Mouse (Mus musculus): Measurements from ENCODE around the gene Erp29. TPM values are rescaled to one million over a fixed set of nuclear protein-coding genes. Genes with fewer than 3 reads are reported as not detected.

The Erp29 gene
- total and polyA plus RNA-seq, 2 experiments from 2014 or later, result 123 to 187 TPM

- Histone ChIP-seq H3K27me3 (ENCODE audit: insufficient read depth, low read length) (no peaks in the 10 kb centered on the region), H3K9me3 (ENCODE audit: low read length) (no peaks in the 10 kb centered on the region), H3K36me3 (ENCODE audit: insufficient read depth) (peaks cover 30% of the 10 kb centered on the region), H3K9ac (peak overlapping the region; percentile 89), H3K4me2 (ENCODE audit: low read depth) (peak overlapping the region; percentile 59), H3K27ac (ENCODE audit: low read depth, low read length) (peak overlapping the region; percentile 86; the same call in 1 of the 2 replicates), H3K4me1 (ENCODE audit: insufficient read depth) (no peaks in the 10 kb centered on the region), H3K4me3 (ENCODE audit: low read depth, low read length) (peak overlapping the region; percentile 86)
- peak; percentile 49 for DNase-seq
- 26% methylated on average over 10 of the region's 10 CpGs for WGBS
- TF ChIP-seq CTCF (IDR thresholded peaks at IDR 0.05; ENCODE audit: low read depth), result no peak
- no peak for ATAC-seq
These were observed 68.2 kb downstream of the Erp29 start for GRCm38 (mm10) chr5:121383857-121384756.

GRCm38 (mm10) chr5:121380692-121381091 lies 71.6 kb downstream of the Erp29 start:
- no peak overlapping the region for H3K4me3 ChIP-seq (ENCODE audit: low read depth, low read length)
- DNase-seq, result no peak
- H3K9me3 ChIP-seq (ENCODE audit: low read length), result no peaks in the 10 kb centered on the region
- no peaks in the 10 kb centered on the region for H3K4me1 ChIP-seq (ENCODE audit: insufficient read depth)
- no peak overlapping the region for H3K4me2 ChIP-seq (ENCODE audit: low read depth)
- 96% methylated on average over 2 of the region's 2 CpGs for WGBS
- no peak overlapping the region for H3K9ac ChIP-seq
- ATAC-seq, result no peak
- peak; percentile 66 for TF ChIP-seq CTCF (IDR thresholded peaks at IDR 0.05; ENCODE audit: low read depth)
- H3K27ac ChIP-seq (ENCODE audit: low read depth, low read length), result no peak overlapping the region
- no peaks in the 10 kb centered on the region for H3K27me3 ChIP-seq (ENCODE audit: insufficient read depth, low read length)
- H3K36me3 ChIP-seq (ENCODE audit: insufficient read depth), result peaks cover 57% of the 10 kb centered on the region

GRCm38 (mm10) chr5:121378678-121379256 lies 73.5 kb downstream of the Erp29 start:
- TF ChIP-seq CTCF (IDR thresholded peaks at IDR 0.05; ENCODE audit: low read depth), result no peak
- H3K9me3 ChIP-seq (ENCODE audit: low read length), result no peaks in the 10 kb centered on the region
- H3K36me3 ChIP-seq (ENCODE audit: insufficient read depth), result peaks cover 73% of the 10 kb centered on the region
- DNase-seq (no peak), ATAC-seq (no peak)
- 90% methylated on average over 13 of the region's 13 CpGs for WGBS
- H3K27ac ChIP-seq (ENCODE audit: low read depth, low read length), result no peak overlapping the region
- H3K4me3 ChIP-seq (ENCODE audit: low read depth, low read length), result no peak overlapping the region
- H3K4me2 ChIP-seq (ENCODE audit: low read depth), result no peak overlapping the region
- H3K27me3 ChIP-seq (ENCODE audit: insufficient read depth, low read length), result no peaks in the 10 kb centered on the region
- no peaks in the 10 kb centered on the region for H3K4me1 ChIP-seq (ENCODE audit: insufficient read depth)
- H3K9ac ChIP-seq, result no peak overlapping the region

Other genes starting within 250 kb of the Erp29 start
- 672 and 863 TPM in 2 replicates for gene Rpl6, start 248.0 kb downstream of the Erp29 start, total RNA-seq (2014; rRNA removed)
- gene Rpl6, start 248.0 kb downstream of the Erp29 start, polyA plus RNA-seq (2015; fragmentation: Nextera tagmentation; extraction: Ambion mirVana), result 359 and 435 TPM in 2 replicates
- 75.6 and 107 TPM in 2 replicates for gene Hectd4, start 232.3 kb downstream of the Erp29 start, total RNA-seq (2014; rRNA removed)
- gene Hectd4, start 232.3 kb downstream of the Erp29 start, polyA plus RNA-seq (2015; fragmentation: Nextera tagmentation; extraction: Ambion mirVana), result 8.3 and 14.0 TPM in 2 replicates
- 131 and 141 TPM in 2 replicates for gene Trafd1, start 66.9 kb downstream of the Erp29 start, total RNA-seq (2014; rRNA removed)
- 123 and 124 TPM in 2 replicates for gene Trafd1, start 66.9 kb downstream of the Erp29 start, polyA plus RNA-seq (2015; fragmentation: Nextera tagmentation; extraction: Ambion mirVana)
- gene Naa25, start 54.6 kb downstream of the Erp29 start, total RNA-seq (2014; rRNA removed), result 39.4 and 45.9 TPM in 2 replicates
- 33.7 and 44.1 TPM in 2 replicates for gene Naa25, start 54.6 kb downstream of the Erp29 start, polyA plus RNA-seq (2015; fragmentation: Nextera tagmentation; extraction: Ambion mirVana)
- 0.24 and 0.54 TPM in 2 replicates for gene Tmem116, start 613 bp downstream of the Erp29 start, total RNA-seq (2014; rRNA removed)
- gene Tmem116, start 613 bp downstream of the Erp29 start, polyA plus RNA-seq (2015; fragmentation: Nextera tagmentation; extraction: Ambion mirVana), result 2.2 and 2.7 TPM in 2 replicates
- not detected in 2 replicates for gene Adam1b, start 50.9 kb upstream of the Erp29 start, total RNA-seq (2014; rRNA removed)
- gene Adam1b, start 50.9 kb upstream of the Erp29 start, polyA plus RNA-seq (2015; fragmentation: Nextera tagmentation; extraction: Ambion mirVana), result not detected in 2 replicates
- gene Adam1a, start 93.0 kb upstream of the Erp29 start, total RNA-seq (2014; rRNA removed), result 16.2 and 20.1 TPM in 2 replicates
- gene Adam1a, start 93.0 kb upstream of the Erp29 start, polyA plus RNA-seq (2015; fragmentation: Nextera tagmentation; extraction: Ambion mirVana), result 0.55 and 1.3 TPM in 2 replicates
- gene Gm42878, start 93.0 kb upstream of the Erp29 start, total RNA-seq (2014; rRNA removed), result 0.24 and 0.31 TPM in 2 replicates
- 0.43 TPM in 1 of 2 replicates, not detected in the other for gene Gm42878, start 93.0 kb upstream of the Erp29 start, polyA plus RNA-seq (2015; fragmentation: Nextera tagmentation; extraction: Ambion mirVana)
- 83.1 and 99.3 TPM in 2 replicates for gene Mapkapk5, start 93.4 kb upstream of the Erp29 start, total RNA-seq (2014; rRNA removed)
- 47.5 and 50.1 TPM in 2 replicates for gene Mapkapk5, start 93.4 kb upstream of the Erp29 start, polyA plus RNA-seq (2015; fragmentation: Nextera tagmentation; extraction: Ambion mirVana)
- gene Aldh2, start 141.3 kb upstream of the Erp29 start, total RNA-seq (2014; rRNA removed), result 68.1 and 77.2 TPM in 2 replicates
- gene Aldh2, start 141.3 kb upstream of the Erp29 start, polyA plus RNA-seq (2015; fragmentation: Nextera tagmentation; extraction: Ambion mirVana), result 89.0 and 115 TPM in 2 replicates
- 1.4 and 2.1 TPM in 2 replicates for gene Acad12, start 166.4 kb upstream of the Erp29 start, total RNA-seq (2014; rRNA removed)
- gene Acad12, start 166.4 kb upstream of the Erp29 start, polyA plus RNA-seq (2015; fragmentation: Nextera tagmentation; extraction: Ambion mirVana), result 0.96 and 1.2 TPM in 2 replicates
- 2.7 and 3.0 TPM in 2 replicates for gene Acad10, start 208.0 kb upstream of the Erp29 start, total RNA-seq (2014; rRNA removed)
- 0.59 and 1.1 TPM in 2 replicates for gene Acad10, start 208.0 kb upstream of the Erp29 start, polyA plus RNA-seq (2015; fragmentation: Nextera tagmentation; extraction: Ambion mirVana)
- gene Brap, start 208.1 kb upstream of the Erp29 start, total RNA-seq (2014; rRNA removed), result 51.5 and 56.0 TPM in 2 replicates
- gene Brap, start 208.1 kb upstream of the Erp29 start, polyA plus RNA-seq (2015; fragmentation: Nextera tagmentation; extraction: Ambion mirVana), result 42.7 and 46.6 TPM in 2 replicates

All from forebrain, postnatal 0 days (tissue).